Mouse (Mus musculus) spleen, adult 2 months (tissue): Measurements from ENCODE around the gene Gpr146.

Experiments used
- CTCF ChIP-seq: fragments of 200-500 bp; IDR thresholded peaks from 2 replicates; pipeline ENCODE4 v1.5.1; 2011; ENCODE audit warnings: mild to moderate bottlenecking, inconsistent platforms; ENCODE audit not compliant: insufficient read depth, insufficient read length, insufficient replicate concordance; ENCODE audit errors: extremely low read depth
- POLR2A ChIP-seq: fragments of 200-500 bp; IDR thresholded peaks from 2 replicates; pipeline ENCODE4 v1.6.1; 2011; ENCODE audit warnings: low read depth, low read length, inconsistent platforms

GRCm38 (mm10) chr5:139423026-139423865 is 45.7 kb downstream of the Gpr146 start, which contains the start of gene Gper1:
- no peak for TF ChIP-seq POLR2A
- no peak for TF ChIP-seq CTCF
